ENCODE assay signal across 16 mouse cellular contexts in the genomic region with DNA sequence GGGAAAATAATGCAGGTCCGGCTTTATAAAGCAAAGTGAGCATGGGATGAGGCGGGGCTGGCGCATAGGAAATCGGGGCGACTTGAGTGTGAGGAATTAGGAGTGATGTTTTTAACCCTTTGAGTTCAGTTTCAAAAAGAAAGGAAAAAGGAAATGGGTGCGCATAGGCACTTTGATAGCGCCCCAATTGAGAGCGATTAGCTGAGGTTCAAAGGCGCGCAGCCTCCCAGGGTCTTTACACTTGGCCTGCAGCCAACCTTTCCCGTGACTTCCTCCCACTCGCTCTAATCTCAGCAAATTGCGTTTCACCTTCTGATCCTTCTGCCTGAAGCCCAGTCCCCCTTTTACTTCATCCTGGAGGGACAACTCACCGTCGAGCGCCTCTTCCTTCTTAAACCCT. TPM values are rescaled to one million over a fixed set of nuclear protein-coding genes. Genes with fewer than 3 reads are reported as not detected.
DNase-seq lines count a peak whose midpoint lies in the region; ATAC-seq and TF ChIP-seq lines count a peak whose summit lies in the region.
"Had no signal": no experiment of that assay in that cellular context is flagged by ENCODE, and none has a peak within 500 bp of the region (broad histone marks: within the 10 kb centered on the region; RNA-seq: fewer than 3 reads in every experiment).

No protein-coding gene starts in this region.

- H3K4me2 ChIP-seq in limb, embryonic 15.5 days = no peak overlapping the region
- H3K4me2 ChIP-seq in embryonic facial prominence, embryonic 13.5 days = no peak overlapping the region
- peak overlapping the region; percentile 15; the same call in 1 of the 2 replicates for H3K4me2 ChIP-seq in forebrain, postnatal 0 days (ENCODE audit: low read depth)
- peak overlapping the region; percentile 45 for H3K4me2 ChIP-seq in midbrain, embryonic 13.5 days (replicated peaks)
- no peak overlapping the region for H3K4me2 ChIP-seq in heart, embryonic 12.5 days
- H3K4me2 ChIP-seq: intestine, embryonic 15.5 days; limb, embryonic 13.5 days had no signal

- DNase-seq in limb, embryonic 10.5 days (ENCODE audit: low spot score) = no peak
- DNase-seq in forebrain, postnatal 0 days = no peak
- no peak for DNase-seq in ovary, adult 18-20 months (ENCODE audit: low spot score)
- DNase-seq: adrenal gland, postnatal 25 days; B cell, adult 2 months; kidney, postnatal 14 days; lung, postnatal 14 days; thymus, postnatal 14 days had no signal

- H3K4me1 ChIP-seq in limb, embryonic 15.5 days = peaks cover 76% of the 10 kb centered on the region
- H3K4me1 ChIP-seq in limb, embryonic 10.5 days = peaks cover 59% of the 10 kb centered on the region
- peaks cover 92% of the 10 kb centered on the region for H3K4me1 ChIP-seq in embryonic facial prominence, embryonic 13.5 days
- peaks cover 23% of the 10 kb centered on the region for H3K4me1 ChIP-seq in forebrain, postnatal 0 days (ENCODE audit: insufficient read depth)
- H3K4me1 ChIP-seq in midbrain, embryonic 13.5 days (replicated peaks) = peaks cover 93% of the 10 kb centered on the region
- H3K4me1 ChIP-seq in heart, embryonic 12.5 days (replicated peaks) = peaks cover 43% of the 10 kb centered on the region

- H3K36me3 ChIP-seq in limb, embryonic 15.5 days = peaks cover 22% of the 10 kb centered on the region
- peaks cover 38% of the 10 kb centered on the region for H3K36me3 ChIP-seq in limb, embryonic 10.5 days
- H3K36me3 ChIP-seq in embryonic facial prominence, embryonic 13.5 days = peaks cover 19% of the 10 kb centered on the region
- no peaks in the 10 kb centered on the region for H3K36me3 ChIP-seq in forebrain, postnatal 0 days (ENCODE audit: insufficient read depth)
- peaks cover 5% of the 10 kb centered on the region; the same call in 1 of the 2 replicates for H3K36me3 ChIP-seq in midbrain, embryonic 13.5 days
- peaks cover 5% of the 10 kb centered on the region; the same call in 1 of the 2 replicates for H3K36me3 ChIP-seq in heart, embryonic 12.5 days
- H3K36me3 ChIP-seq: G1E; intestine, embryonic 15.5 days had no signal

- H3K4me3 ChIP-seq in limb, embryonic 15.5 days = no peak overlapping the region
- H3K4me3 ChIP-seq in limb, embryonic 10.5 days = no peak overlapping the region
- H3K4me3 ChIP-seq in embryonic facial prominence, embryonic 13.5 days = no peak overlapping the region
- no peak overlapping the region; the same call in 1 of the 2 replicates for H3K4me3 ChIP-seq in forebrain, postnatal 0 days (ENCODE audit: low read depth, low read length)
- H3K4me3 ChIP-seq in midbrain, embryonic 13.5 days (replicated peaks) = 0 out of 2 replicates have a peak overlapping the region, but pooled peaks have one; percentile 2
- no peak overlapping the region for H3K4me3 ChIP-seq in heart, embryonic 12.5 days
- H3K4me3 ChIP-seq: intestine, embryonic 15.5 days; limb, embryonic 13.5 days had no signal

- 64% methylated on average over 16 of the region's 16 CpGs for WGBS in limb, embryonic 15.5 days
- 78% methylated on average over 16 of the region's 16 CpGs for WGBS in limb, embryonic 10.5 days
- 62% methylated on average over 16 of the region's 16 CpGs for WGBS in embryonic facial prominence, embryonic 13.5 days
- WGBS in forebrain, postnatal 0 days = 25% methylated on average over 16 of the region's 16 CpGs
- 45% methylated on average over 16 of the region's 16 CpGs for WGBS in midbrain, embryonic 13.5 days
- 45% methylated on average over 16 of the region's 16 CpGs for WGBS in heart, embryonic 12.5 days

- H3K27ac ChIP-seq in limb, embryonic 15.5 days = 0 out of 2 replicates have a peak overlapping the region, but pooled peaks have one; percentile 30
- H3K27ac ChIP-seq in limb, embryonic 10.5 days = no peak overlapping the region
- peak overlapping the region; percentile 44; the same call in 1 of the 2 replicates for H3K27ac ChIP-seq in embryonic facial prominence, embryonic 13.5 days
- H3K27ac ChIP-seq in forebrain, postnatal 0 days (ENCODE audit: low read depth, low read length) = no peak overlapping the region
- H3K27ac ChIP-seq in midbrain, embryonic 13.5 days = peak overlapping the region; percentile 89
- no peak overlapping the region for H3K27ac ChIP-seq in heart, embryonic 12.5 days (ENCODE audit: poor library complexity, severe bottlenecking)
- H3K27ac ChIP-seq: intestine, embryonic 15.5 days; limb, embryonic 13.5 days had no signal

- no peak overlapping the region for H3K9ac ChIP-seq in limb, embryonic 15.5 days
- H3K9ac ChIP-seq in embryonic facial prominence, embryonic 13.5 days = 0 out of 2 replicates have a peak overlapping the region, but pooled peaks have one; percentile 27
- no peak overlapping the region; the same call in 1 of the 2 replicates for H3K9ac ChIP-seq in forebrain, postnatal 0 days
- H3K9ac ChIP-seq in midbrain, embryonic 13.5 days (replicated peaks) = no peak overlapping the region
- no peak overlapping the region for H3K9ac ChIP-seq in heart, embryonic 12.5 days
- H3K9ac ChIP-seq: intestine, embryonic 15.5 days; limb, embryonic 13.5 days had no signal

- ATAC-seq in limb, embryonic 15.5 days (ENCODE audit: insufficient number of reproducible peaks, low FRiP score, low TSS enrichment, low read depth) = no peak
- no peak for ATAC-seq in embryonic facial prominence, embryonic 13.5 days (ENCODE audit: insufficient number of reproducible peaks, insufficient read depth, low FRiP score, low TSS enrichment, low read depth)
- ATAC-seq in forebrain, postnatal 0 days = no peak
- no peak for ATAC-seq in midbrain, embryonic 13.5 days
- no peak for ATAC-seq in CD4-positive, CD25-positive, alpha-beta regulatory T cell, adult 4 months
- ATAC-seq in heart, embryonic 12.5 days (ENCODE audit: insufficient number of reproducible peaks, low FRiP score) = no peak
- ATAC-seq: intestine, embryonic 15.5 days had no signal

- H3K27me3 ChIP-seq in limb, embryonic 15.5 days = no peaks in the 10 kb centered on the region
- no peaks in the 10 kb centered on the region for H3K27me3 ChIP-seq in limb, embryonic 10.5 days (ENCODE audit: low read depth, poor library complexity, severe bottlenecking)
- H3K27me3 ChIP-seq in embryonic facial prominence, embryonic 13.5 days = no peaks in the 10 kb centered on the region
- H3K27me3 ChIP-seq in forebrain, postnatal 0 days (ENCODE audit: insufficient read depth, low read length) = no peaks in the 10 kb centered on the region
- H3K27me3 ChIP-seq in midbrain, embryonic 13.5 days = no peaks in the 10 kb centered on the region
- H3K27me3 ChIP-seq in heart, embryonic 12.5 days (replicated peaks) = no peaks in the 10 kb centered on the region
- H3K27me3 ChIP-seq: intestine, embryonic 15.5 days; limb, embryonic 13.5 days had no signal

- TF ChIP-seq CTCF in forebrain, postnatal 0 days (IDR thresholded peaks at IDR 0.05; ENCODE audit: low read depth) = no peak

- no peaks in the 10 kb centered on the region for H3K9me3 ChIP-seq in limb, embryonic 15.5 days
- H3K9me3 ChIP-seq in limb, embryonic 10.5 days (replicated peaks) = no peaks in the 10 kb centered on the region
- no peaks in the 10 kb centered on the region for H3K9me3 ChIP-seq in embryonic facial prominence, embryonic 13.5 days
- no peaks in the 10 kb centered on the region for H3K9me3 ChIP-seq in forebrain, postnatal 0 days (ENCODE audit: low read length)
- H3K9me3 ChIP-seq in midbrain, embryonic 13.5 days = no peaks in the 10 kb centered on the region
- 0 out of 2 replicates have a peak, but pooled peaks cover 4% of the 10 kb centered on the region for H3K9me3 ChIP-seq in heart, embryonic 12.5 days (replicated peaks)
- H3K9me3 ChIP-seq: G1E; intestine, embryonic 15.5 days had no signal

RNA-seq across cellular contexts. Expression of gene Boc, which starts 25.8 kb away (rescaled TPM):
- polyA plus RNA-seq in limb, embryonic 15.5 days (2015; fragmentation: Nextera tagmentation; extraction: Ambion mirVana) = 56.1 and 57.6 TPM in 2 replicates
- polyA plus RNA-seq in limb, embryonic 10.5 days (2016; fragmentation: Nextera tagmentation; extraction: Ambion mirVana) = 20.0 and 38.3 TPM in 2 replicates
- polyA plus RNA-seq in embryonic facial prominence, embryonic 13.5 days (2015; fragmentation: Nextera tagmentation; extraction: Ambion mirVana) = 51.1 and 53.9 TPM in 2 replicates
- 12.3 TPM in 2 replicates for total RNA-seq in forebrain, postnatal 0 days (2014; rRNA removed)
- 2.8 and 3.5 TPM in 2 replicates for polyA plus RNA-seq in forebrain, postnatal 0 days (2015; fragmentation: Nextera tagmentation; extraction: Ambion mirVana)
- polyA plus RNA-seq in midbrain, embryonic 13.5 days (2015; fragmentation: Nextera tagmentation; extraction: Ambion mirVana) = 22.5 and 27.3 TPM in 2 replicates
- polyA plus RNA-seq in CD4-positive, CD25-positive, alpha-beta regulatory T cell, adult 4 months (2017; shearing (Covaris generic)) = under 1 TPM in 1 of 2 experiments, not detected in 1; 0.79 TPM
- 7.9 and 9.3 TPM in 2 replicates for polyA plus RNA-seq in heart, embryonic 12.5 days (2016; fragmentation: Nextera tagmentation; extraction: Ambion mirVana)
- total RNA-seq: G1E had no signal
- polyA plus RNA-seq: G1E had no signal

Comparison
In these comparisons a context has a peak if more than half of its experiments do, and no peak if none do; other contexts are left out.
1. H3K27ac ChIP-seq: peak in limb, embryonic 15.5 days (single experiment), embryonic facial prominence, embryonic 13.5 days (single experiment) and midbrain, embryonic 13.5 days (single experiment); none in limb, embryonic 10.5 days (single experiment), forebrain, postnatal 0 days (single experiment) and heart, embryonic 12.5 days (single experiment).
2. H3K4me2 ChIP-seq: peak in forebrain, postnatal 0 days (single experiment) and midbrain, embryonic 13.5 days (single experiment); none in limb, embryonic 15.5 days (single experiment), embryonic facial prominence, embryonic 13.5 days (single experiment) and heart, embryonic 12.5 days (single experiment).